Mouse (Mus musculus) embryonic facial prominence, embryonic 14.5 days (tissue): ENCODE results near the gene Armh1. TPM values are rescaled to one million over a fixed set of nuclear protein-coding genes. Genes with fewer than 3 reads are reported as not detected.
A peak's percentile ranks its signal among the peaks of the same experiment; 100 is the strongest.

Source experiments
- ATAC-seq: fragments of 200-750 bp; cut with Nextera tagmentation; 2 replicates; pipeline ENCODE4 v1.8.0; 2017; ENCODE audit warnings: low read depth, moderate number of reproducible peaks, moderate TSS enrichment
- DNase-seq: peaks from one replicate; pipeline ENCODE4 v3.0.0-alpha.2; 2015; ENCODE audit warnings: low spot score
- H3K27ac ChIP-seq: fragments of 300-500 bp; sonication (generic); replicated peaks from 2 replicates; pipeline ENCODE4 v1.5.1; 2014; ENCODE audit warnings: low read depth, mild to moderate bottlenecking, low read length, moderate library complexity
- H3K27me3 ChIP-seq: fragments of 300-500 bp; sonication (generic); replicated peaks from 2 replicates; pipeline ENCODE4 v1.6.1; 2014; ENCODE audit warnings: low read length; ENCODE audit not compliant: control insufficient read depth, insufficient read depth
- H3K36me3 ChIP-seq: fragments of 300-500 bp; sonication (generic); 2 replicates; pipeline ENCODE4 v1.6.1; 2014; ENCODE audit warnings: low read length, mixed read lengths; ENCODE audit not compliant: control insufficient read depth, insufficient read depth
- H3K4me1 ChIP-seq: fragments of 300-500 bp; sonication (generic); 2 replicates; pipeline ENCODE4 v1.6.1; 2014; ENCODE audit warnings: antibody characterized with exemption, low read length; ENCODE audit not compliant: control insufficient read depth, insufficient read depth
- H3K4me2 ChIP-seq: fragments of 300-500 bp; sonication (generic); 2 replicates; pipeline ENCODE4 v1.6.1; 2014; ENCODE audit warnings: low read depth, mild to moderate bottlenecking, low read length, moderate library complexity, mixed read lengths
- H3K4me3 ChIP-seq: fragments of 300-500 bp; sonication (generic); 2 replicates; pipeline ENCODE4 v1.5.1; 2014; ENCODE audit warnings: low read depth, mild to moderate bottlenecking, low read length
- H3K9ac ChIP-seq: fragments of 300-500 bp; sonication (generic); 2 replicates; pipeline ENCODE4 v1.6.1; 2014; ENCODE audit warnings: low read depth, mild to moderate bottlenecking, low read length, moderate library complexity, mixed read lengths
- H3K9me3 ChIP-seq: fragments of 300-500 bp; sonication (generic); 2 replicates; pipeline ENCODE4 v1.6.1; 2016; ENCODE audit warnings: low read length; ENCODE audit not compliant: control insufficient read depth
- WGBS: fragments of 180-500 bp; shearing (Covaris S2); extraction: QIAGEN DNeasy Blood & Tissue Kit; methylation state at CpG from one replicate; pipeline ENCODE4 v1.1.7; 2014; 5-methylcytosine and 5-hydroxymethylcytosine counted together
- polyA plus RNA-seq: library from polyadenylated mRNA; unstranded; fragments of >200 nt; fragmentation: Nextera tagmentation; extraction: Ambion mirVana; gene quantifications from 2 replicates; pipeline ENCODE4 v1.2.1, GENCODE M21; 2014

Armh1 gene
- polyA plus RNA-seq, 1 experiment from 2014 or later: 1.8 TPM

DNA sequence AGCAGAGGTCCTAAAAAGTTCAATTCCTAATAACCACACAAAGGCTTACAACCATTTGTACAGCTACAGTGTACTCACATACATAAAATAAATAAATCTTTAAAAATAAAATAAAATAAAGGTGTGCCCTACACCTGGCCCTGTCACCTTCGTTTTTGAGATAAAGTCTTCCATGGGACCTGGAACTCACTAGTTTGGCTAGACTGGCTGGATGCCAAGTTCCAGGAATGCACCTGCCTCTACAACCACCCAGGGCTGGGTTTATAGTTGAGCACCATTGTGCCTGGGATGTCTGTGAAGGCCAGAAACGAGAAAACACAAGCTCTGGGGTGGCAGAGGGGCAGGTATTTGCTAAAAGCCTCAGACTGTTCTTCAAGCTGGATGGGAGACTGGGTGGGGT is 12.8 kb downstream of the Armh1 start:
- Histone ChIP-seq H3K9ac (no peak overlapping the region; the same call in 1 of the 2 replicates), H3K4me3 (no peak overlapping the region), H3K36me3 (no peaks in the 10 kb centered on the region), H3K9me3 (no peaks in the 10 kb centered on the region), H3K27me3 (no peaks in the 10 kb centered on the region), H3K4me2 (no peak overlapping the region), H3K4me1 (peaks cover 15% of the 10 kb centered on the region), H3K27ac (no peak overlapping the region)
- ATAC-seq (no peak), DNase-seq (no peak)
- 53% methylated on average over 2 of the region's 2 CpGs for WGBS

DNA sequence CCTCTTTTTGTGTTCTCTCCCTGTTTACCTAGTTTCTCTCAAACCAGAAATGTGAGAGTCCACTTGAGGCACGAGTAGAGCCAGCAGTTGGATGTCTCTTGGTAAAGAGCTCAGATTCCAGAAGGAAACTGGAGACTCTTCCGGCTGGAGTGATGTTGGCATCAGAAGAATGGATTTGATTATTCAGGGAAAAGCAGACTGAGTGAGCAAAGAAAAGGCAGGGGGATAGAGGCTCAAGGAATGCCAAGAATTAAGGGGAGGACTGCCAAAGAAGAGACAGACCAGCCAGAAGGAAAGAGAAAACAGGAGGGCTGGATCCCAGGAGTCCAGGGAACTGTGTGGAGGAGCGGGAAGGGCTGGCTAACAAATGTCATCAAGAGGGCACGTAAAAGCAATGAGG is 16.1 kb downstream of the Armh1 start:
- H3K4me2 ChIP-seq: no peak overlapping the region
- peaks cover 12% of the 10 kb centered on the region for H3K4me1 ChIP-seq
- DNase-seq: peak; percentile 91
- ATAC-seq: peak; percentile 80
- H3K4me3 ChIP-seq: no peak overlapping the region
- H3K27me3 ChIP-seq: no peaks in the 10 kb centered on the region
- no peaks in the 10 kb centered on the region for H3K9me3 ChIP-seq
- peak overlapping the region; percentile 59 for H3K27ac ChIP-seq
- WGBS: 25% methylated on average over 4 of the region's 4 CpGs
- no peaks in the 10 kb centered on the region for H3K36me3 ChIP-seq
- no peak overlapping the region for H3K9ac ChIP-seq

DNA sequence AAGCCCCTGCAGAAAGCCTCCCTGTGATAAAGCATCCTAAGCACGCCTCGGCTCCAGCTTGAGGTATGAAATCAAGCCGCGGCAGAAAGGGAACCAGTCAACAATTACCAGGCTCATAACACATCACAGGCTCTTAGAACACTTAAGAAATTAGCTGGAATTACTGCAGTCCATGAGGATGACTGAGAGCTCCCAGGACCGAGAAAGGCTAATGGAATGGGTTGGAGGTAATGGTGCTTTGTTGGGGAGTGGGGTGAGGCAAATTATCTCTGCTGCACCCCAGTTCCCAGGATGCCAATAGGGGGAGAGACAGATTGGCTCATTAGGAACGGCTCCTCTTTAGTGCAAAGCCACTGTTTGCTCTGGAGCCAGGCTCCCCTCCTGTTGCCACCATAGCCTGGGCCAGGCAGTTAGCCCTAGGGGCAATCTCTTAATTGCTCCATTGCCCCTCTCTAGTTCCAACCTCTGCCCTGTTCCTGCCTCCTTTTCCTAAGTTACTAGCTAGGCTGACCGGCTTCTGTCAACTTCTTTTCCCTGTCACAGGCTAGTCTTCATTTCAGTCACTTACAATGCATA is 17.7 kb downstream of the Armh1 start:
- Histone ChIP-seq H3K4me1 (peaks cover 9% of the 10 kb centered on the region), H3K4me3 (no peak overlapping the region), H3K36me3 (no peaks in the 10 kb centered on the region), H3K9ac (no peak overlapping the region), H3K27ac (no peak overlapping the region), H3K9me3 (no peaks in the 10 kb centered on the region), H3K4me2 (no peak overlapping the region), H3K27me3 (no peaks in the 10 kb centered on the region)
- 45% methylated on average over 6 of the region's 7 CpGs for WGBS
- DNase-seq (no peak), ATAC-seq (no peak)

- no peaks in the 10 kb centered on the region for H3K36me3 ChIP-seq
- H3K27me3 ChIP-seq: no peaks in the 10 kb centered on the region
- no peak overlapping the region for H3K4me3 ChIP-seq
- 89% methylated on average over 2 of the region's 2 CpGs for WGBS
- H3K4me2 ChIP-seq: no peak overlapping the region
- no peaks in the 10 kb centered on the region for H3K9me3 ChIP-seq
- no peak overlapping the region for H3K9ac ChIP-seq
- peaks cover 8% of the 10 kb centered on the region for H3K4me1 ChIP-seq
- ATAC-seq (no peak), DNase-seq (no peak)
- H3K27ac ChIP-seq: no peak overlapping the region
Measured at GRCm38 (mm10) chr4:117231208-117231607, 20.7 kb downstream of the Armh1 start.

DNA sequence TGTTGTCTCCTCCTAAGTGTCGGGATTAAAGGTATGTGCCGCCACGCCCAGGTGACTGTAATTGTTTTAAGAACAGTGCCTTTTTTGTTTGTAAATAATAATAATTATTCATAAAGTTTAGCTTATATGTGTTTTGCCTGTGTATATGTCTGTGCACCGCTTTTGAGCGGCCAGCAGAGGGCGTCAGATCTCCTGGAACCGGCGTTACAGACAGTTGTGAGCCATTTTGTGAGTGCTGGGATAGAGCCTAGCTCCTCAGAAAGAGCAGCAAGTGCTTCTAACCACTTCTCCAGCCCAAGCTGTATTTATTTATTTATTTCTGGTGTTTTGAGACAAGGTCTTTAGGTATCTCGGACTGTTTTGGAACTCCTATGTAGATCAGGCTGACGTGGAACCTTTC is 21.6 kb downstream of the Armh1 start:
- no peaks in the 10 kb centered on the region for H3K36me3 ChIP-seq
- H3K4me1 ChIP-seq: no peaks in the 10 kb centered on the region
- ATAC-seq (no peak), DNase-seq (no peak)
- no peaks in the 10 kb centered on the region for H3K27me3 ChIP-seq
- WGBS: 50% methylated on average over 10 of the region's 10 CpGs
- no peak overlapping the region for H3K4me2 ChIP-seq
- H3K9ac ChIP-seq: no peak overlapping the region
- no peak overlapping the region for H3K27ac ChIP-seq
- H3K4me3 ChIP-seq: no peak overlapping the region
- no peaks in the 10 kb centered on the region for H3K9me3 ChIP-seq

DNA sequence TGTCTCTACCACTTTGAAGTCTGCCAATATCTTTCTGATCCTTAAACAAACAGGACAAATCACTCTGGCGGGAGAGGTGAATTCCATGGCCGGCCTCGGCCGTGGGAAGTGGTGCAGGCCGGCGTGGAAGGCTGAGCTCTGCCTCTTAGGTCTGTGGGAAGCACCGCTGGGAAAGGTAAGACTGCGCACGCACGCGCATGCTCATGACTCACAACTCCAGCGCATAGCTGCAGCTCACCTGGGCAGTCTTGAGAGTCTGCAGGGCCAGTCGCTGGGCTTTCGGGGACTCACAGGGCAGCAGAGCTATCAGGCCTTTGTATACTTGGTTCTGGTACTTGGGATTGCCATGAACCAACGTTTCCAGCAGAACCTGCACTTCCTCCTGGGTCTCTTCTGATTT is 22.3 kb downstream of the Armh1 start:
- no peak for DNase-seq
- no peak overlapping the region for H3K9ac ChIP-seq
- 68% methylated on average over 15 of the region's 15 CpGs for WGBS

DNA sequence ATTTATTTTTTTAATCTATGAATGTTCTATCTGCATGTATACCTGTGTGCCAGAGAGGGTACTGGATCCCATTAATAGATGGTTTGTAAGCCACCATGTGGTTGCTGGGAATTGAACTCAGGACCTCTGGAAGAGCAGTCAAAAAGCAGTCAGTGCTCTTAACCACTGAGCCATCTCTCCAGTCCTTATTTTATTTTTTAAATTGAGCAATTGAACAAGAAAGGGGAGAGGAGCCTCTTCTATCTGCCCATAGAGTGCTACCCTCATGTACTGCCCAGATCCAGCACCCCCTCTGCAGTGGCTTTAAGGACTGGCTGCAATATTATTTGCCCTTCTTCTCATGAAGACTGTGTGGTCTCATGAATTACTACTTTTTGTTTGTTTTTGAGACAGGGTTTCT is 26.7 kb downstream of the Armh1 start:
- Histone ChIP-seq H3K27me3 (no peaks in the 10 kb centered on the region), H3K4me2 (no peak overlapping the region), H3K36me3 (no peaks in the 10 kb centered on the region), H3K4me1 (no peaks in the 10 kb centered on the region), H3K27ac (no peak overlapping the region), H3K4me3 (no peak overlapping the region), H3K9ac (no peak overlapping the region), H3K9me3 (no peaks in the 10 kb centered on the region)
- DNase-seq: no peak
- no peak for ATAC-seq

More for the DNA sequence above, 22.3 kb downstream of the Armh1 start:
- Histone ChIP-seq H3K9me3 (no peaks in the 10 kb centered on the region), H3K27me3 (no peaks in the 10 kb centered on the region), H3K36me3 (no peaks in the 10 kb centered on the region), H3K4me2 (no peak overlapping the region), H3K27ac (no peak overlapping the region), H3K4me3 (no peak overlapping the region), H3K4me1 (no peaks in the 10 kb centered on the region)
- no peak for ATAC-seq

- H3K27ac ChIP-seq: no peak overlapping the region
- no peak for ATAC-seq
- no peaks in the 10 kb centered on the region for H3K36me3 ChIP-seq
- DNase-seq: no peak
- H3K4me3 ChIP-seq: no peak overlapping the region
- no peaks in the 10 kb centered on the region for H3K27me3 ChIP-seq
- no peaks in the 10 kb centered on the region for H3K9me3 ChIP-seq
- no peaks in the 10 kb centered on the region for H3K4me1 ChIP-seq
- WGBS: 68% methylated on average over 8 of the region's 8 CpGs
- no peak overlapping the region for H3K4me2 ChIP-seq
- H3K9ac ChIP-seq: no peak overlapping the region; the same call in 1 of the 2 replicates
Measured at GRCm38 (mm10) chr4:117224122-117224521, 27.8 kb downstream of the Armh1 start.

GRCm38 (mm10) chr4:117223001-117223400 is 28.9 kb downstream of the Armh1 start:
- ATAC-seq (no peak), DNase-seq (no peak)
- H3K4me2 ChIP-seq: no peak overlapping the region
- WGBS: 60% methylated on average over 5 of the region's 5 CpGs
- H3K4me3 ChIP-seq: no peak overlapping the region
- no peaks in the 10 kb centered on the region for H3K36me3 ChIP-seq
- H3K9ac ChIP-seq: no peak overlapping the region
- H3K9me3 ChIP-seq: no peaks in the 10 kb centered on the region
- no peaks in the 10 kb centered on the region for H3K27me3 ChIP-seq
- no peaks in the 10 kb centered on the region for H3K4me1 ChIP-seq
- H3K27ac ChIP-seq: no peak overlapping the region
